Mouse (Mus musculus) gastrocnemius, postnatal 4 days (tissue): ENCODE measurements around the gene Gm10100. TPM values are rescaled to one million over a fixed set of nuclear protein-coding genes. Genes with fewer than 3 reads are reported as not detected.
"Not testable (repeated sequence)": the region's sequence is repeated elsewhere in the genome, so short reads cannot be mapped to it uniquely, and the experiment has no call there.

ENCODE experiments used
- DNase-seq, 2 experiments: peaks; one replicate each; pipeline ENCODE4 v3.0.0; 2021 to 2022; ENCODE audit warnings: low spot score in 2 of 2, mixed read lengths in 2 of 2
- total RNA-seq, 2 experiments: library from RNA; stranded (reverse); gene quantifications; 2 replicates each; pipeline ENCODE4 v1.2.3; 2021

Gm10100 gene
- total RNA-seq, 2 experiments from 2014 or later, result not detected

DNA sequence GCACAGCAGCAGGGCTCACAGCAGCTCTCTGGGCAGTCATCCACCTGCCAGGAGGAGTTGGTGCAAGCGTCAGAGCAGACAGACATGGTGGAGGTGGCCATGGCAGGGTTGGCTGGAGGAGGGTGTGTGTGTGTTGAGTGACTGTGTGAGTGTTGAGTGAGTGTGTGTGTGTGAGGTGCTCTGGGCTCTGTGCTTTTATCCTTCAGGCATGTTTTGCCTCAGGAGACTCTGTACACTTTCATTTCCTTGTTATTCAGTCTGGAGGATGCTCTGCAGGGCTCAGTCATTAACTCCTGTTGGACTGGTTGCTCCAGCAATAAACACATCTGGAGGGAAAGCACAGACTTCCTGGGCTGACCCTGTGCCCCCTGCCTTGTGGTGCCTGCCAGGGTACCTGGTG is 25.0 kb downstream of the Gm10100 start, which contains the start of gene Gm9736:
Gene Gm9736, minus strand, starts transcription at position 101 of the 400 bp plus-strand sequence.
- not testable (repeated sequence) for DNase-seq

DNA sequence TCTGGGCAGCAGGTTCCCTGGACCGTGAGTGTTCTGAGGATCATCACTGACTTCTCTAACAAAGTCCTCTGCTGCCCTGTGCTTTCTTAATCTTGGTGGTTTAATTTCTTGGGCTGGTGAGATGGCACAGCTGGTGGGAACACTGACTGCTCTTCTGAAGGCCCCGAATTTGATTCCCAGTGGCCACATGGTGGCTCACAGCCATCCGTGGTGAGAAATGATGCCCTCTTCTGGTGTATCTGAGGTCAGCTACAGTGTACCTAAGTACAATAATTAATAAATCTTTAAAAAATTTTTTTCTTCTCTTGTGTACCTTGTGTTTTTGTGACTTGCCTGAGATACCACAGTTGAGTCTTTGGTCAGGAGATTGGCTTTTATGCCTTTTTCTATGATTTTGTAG is 26.0 kb downstream of the Gm10100 start:
- not testable (repeated sequence) for DNase-seq

DNA sequence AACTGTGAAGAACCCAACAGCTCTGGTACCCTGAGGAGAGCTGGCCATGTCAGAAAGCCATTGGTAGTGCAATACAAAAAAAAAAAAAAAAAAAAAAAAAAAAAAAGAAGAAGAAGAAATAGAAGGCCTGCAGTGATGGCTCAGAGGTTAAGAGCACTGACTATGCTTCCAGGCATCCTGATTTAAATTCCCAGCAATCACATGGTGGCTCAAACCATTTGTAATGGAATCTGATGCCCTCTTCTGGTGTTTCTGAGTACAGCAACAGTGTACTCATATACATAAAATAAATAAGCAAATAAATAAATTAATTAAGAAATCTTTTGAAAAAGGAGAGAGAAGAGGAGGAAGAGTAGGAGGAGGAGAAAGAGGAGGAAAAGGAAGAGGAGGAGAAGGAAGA is 27.2 kb downstream of the Gm10100 start:
- no peak for DNase-seq

DNA sequence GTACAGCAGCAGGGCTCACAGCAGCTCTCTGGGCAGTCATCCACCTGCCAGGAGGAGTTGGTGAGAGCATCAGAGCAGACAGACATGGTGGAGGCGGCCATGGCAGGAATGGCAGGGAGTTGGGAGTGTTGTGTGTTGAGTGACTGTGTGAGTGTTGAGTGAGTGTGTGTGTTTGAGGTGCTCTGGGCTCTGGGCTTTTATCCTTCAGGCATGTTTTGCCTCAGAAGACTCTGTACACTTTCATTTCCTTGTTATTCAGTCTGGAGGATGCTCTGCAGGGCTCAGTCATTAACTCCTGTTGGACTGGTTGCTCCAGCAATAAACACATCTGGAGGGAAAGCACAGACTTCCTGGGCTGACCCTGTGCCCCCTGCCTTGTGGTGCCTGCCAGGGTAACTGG is 33.3 kb downstream of the Gm10100 start, which contains the start of gene Gm3233:
Gene Gm3233, minus strand, starts transcription at position 101 of the 400 bp plus-strand sequence.
- not testable (repeated sequence) for DNase-seq

DNA sequence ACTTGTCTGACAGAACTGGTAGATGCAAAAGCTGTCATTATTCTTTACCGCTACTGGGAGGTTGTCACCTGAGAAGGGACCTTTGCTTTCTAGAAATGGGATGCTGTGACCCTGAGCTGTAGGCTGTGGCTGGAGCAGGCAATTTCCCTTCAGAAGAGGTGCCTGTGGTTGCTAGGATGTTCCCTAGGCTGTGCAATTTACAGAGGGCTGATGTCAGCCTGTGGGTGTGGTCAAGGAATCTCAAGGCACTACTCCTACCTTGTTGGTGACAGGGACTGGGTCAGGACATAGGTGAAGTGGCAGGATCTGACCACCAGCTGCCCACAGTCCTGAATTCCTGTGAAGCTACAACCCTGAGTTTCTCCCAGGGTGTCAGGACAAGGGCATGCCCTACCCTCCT is 43.4 kb downstream of the Gm10100 start:
- no peak for DNase-seq

DNA sequence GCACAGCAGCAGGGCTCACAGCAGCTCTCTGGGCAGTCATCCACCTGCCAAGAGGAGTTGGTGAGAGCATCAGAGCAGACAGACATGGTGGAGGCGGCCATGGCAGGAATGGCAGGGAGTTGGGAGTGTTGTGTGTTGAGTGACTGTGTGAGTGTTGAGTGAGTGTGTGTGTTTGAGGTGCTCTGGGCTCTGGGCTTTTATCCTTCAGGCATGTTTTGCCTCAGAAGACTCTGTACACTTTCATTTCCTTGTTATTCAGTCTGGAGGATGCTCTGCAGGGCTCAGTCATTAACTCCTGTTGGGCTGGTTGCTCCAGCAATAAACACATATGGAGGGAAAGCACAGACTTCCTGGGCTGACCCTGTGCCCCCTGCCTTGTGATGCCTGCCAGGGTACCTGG is 44.9 kb downstream of the Gm10100 start, which contains the start of gene Gm3238:
Gene Gm3238, minus strand, starts transcription at position 101 of the 400 bp plus-strand sequence.
- DNase-seq, result not testable (repeated sequence)

DNA sequence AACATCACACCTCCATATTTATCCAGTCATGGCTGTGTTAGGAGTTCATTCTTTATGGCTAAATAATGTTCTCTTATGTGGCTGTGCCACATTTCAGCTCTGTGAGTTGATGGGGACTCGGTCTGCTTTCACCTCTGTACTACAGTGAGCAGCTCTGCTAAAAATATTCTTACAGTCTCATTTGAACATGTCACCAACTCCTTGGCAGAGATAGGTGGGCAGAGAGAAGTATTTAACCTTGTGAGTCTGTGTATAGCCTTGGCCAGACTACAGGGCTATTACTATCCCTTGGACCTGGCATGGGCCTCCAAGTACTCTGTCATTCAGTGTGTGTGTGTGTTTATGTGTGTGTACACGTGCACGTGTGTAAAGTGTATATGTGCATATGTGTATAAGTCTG is 45.9 kb downstream of the Gm10100 start:
- not testable (repeated sequence) for DNase-seq

Other genes starting within 250 kb of the Gm10100 start
- 10 to 100 TPM; 14.4 to 14.7 TPM for gene Fam207a, start 210.7 kb upstream of the Gm10100 start, total RNA-seq
- 1 to 10 TPM; 2.9 to 3.9 TPM for gene Itgb2, start 196.2 kb upstream of the Gm10100 start, total RNA-seq
- gene Pttg1ip, start 144.8 kb upstream of the Gm10100 start, total RNA-seq, result 100 to 1,000 TPM in 1 of 2 experiments, 10 to 100 TPM in 1; 95.8 to 103 TPM
- 10 to 100 TPM; 92.1 to 96.0 TPM for gene Sumo3, start 120.4 kb upstream of the Gm10100 start, total RNA-seq
- 10 to 100 TPM; 13.8 to 14.9 TPM for gene Gm49325, start 120.3 kb upstream of the Gm10100 start, total RNA-seq
- gene Ube2g2, start 104.2 kb upstream of the Gm10100 start, total RNA-seq, result 10 to 100 TPM; 89.7 to 93.0 TPM
- not detected for gene Tspear, start 39.9 kb upstream of the Gm10100 start, total RNA-seq
- not detected for gene Gm19402, start 35.7 kb upstream of the Gm10100 start, total RNA-seq
- gene Gm9508, start 29.3 kb upstream of the Gm10100 start, total RNA-seq, result not detected
- gene Gm10272, start 19.9 kb upstream of the Gm10100 start, total RNA-seq, result not detected
- not detected for gene Gm10024, start 15.0 kb upstream of the Gm10100 start, total RNA-seq
- gene Gm10142, start 10.7 kb upstream of the Gm10100 start, total RNA-seq, result not detected
- gene Krtap12-1, start 5.9 kb upstream of the Gm10100 start, total RNA-seq, result not detected
- gene Gm18596, start 16.2 kb downstream of the Gm10100 start, total RNA-seq, result not detected
- gene Gm9736, start 24.9 kb downstream of the Gm10100 start, total RNA-seq, result not detected
- gene Gm3233, start 33.2 kb downstream of the Gm10100 start, total RNA-seq, result not detected
- not detected for gene Gm3238, start 44.8 kb downstream of the Gm10100 start, total RNA-seq
- not detected for gene Gm7138, start 50.5 kb downstream of the Gm10100 start, total RNA-seq
- not detected for gene Gm3250, start 56.1 kb downstream of the Gm10100 start, total RNA-seq
- not detected for gene Gm7137, start 61.7 kb downstream of the Gm10100 start, total RNA-seq
- gene Gm9639, start 68.6 kb downstream of the Gm10100 start, total RNA-seq, result not detected
- gene Gm19668, start 72.6 kb downstream of the Gm10100 start, total RNA-seq, result not detected
- gene Gm9507, start 85.4 kb downstream of the Gm10100 start, total RNA-seq, result not detected
- not detected for gene Gm2696, start 88.2 kb downstream of the Gm10100 start, total RNA-seq
- gene Krtap10-4, start 100.6 kb downstream of the Gm10100 start, total RNA-seq, result not detected
- gene Krtap10-10, start 109.5 kb downstream of the Gm10100 start, total RNA-seq, result not detected
- gene Gm36176, start 120.3 kb downstream of the Gm10100 start, total RNA-seq, result not detected
- not detected for gene Gm10318, start 126.4 kb downstream of the Gm10100 start, total RNA-seq
- gene Gm3285, start 135.5 kb downstream of the Gm10100 start, total RNA-seq, result not detected
- gene Lrrc3, start 176.1 kb downstream of the Gm10100 start, total RNA-seq, result 1 to 10 TPM; 1.2 to 1.4 TPM
- gene Trpm2, start 244.1 kb downstream of the Gm10100 start, total RNA-seq, result under 1 TPM; 0.32 to 0.88 TPM